Mouse (Mus musculus) neural tube, embryonic 15.5 days (tissue): ENCODE measurements around the gene Tomm6. TPM values are rescaled to one million over a fixed set of nuclear protein-coding genes. Genes with fewer than 3 reads are reported as not detected.

Source experiments
- polyA plus RNA-seq: library from polyadenylated mRNA; unstranded; fragments of >200 nt; fragmentation: Nextera tagmentation; extraction: Ambion mirVana; gene quantifications from 2 replicates; pipeline ENCODE4 v1.2.1, GENCODE M21; 2015

Tomm6 gene
- polyA plus RNA-seq, 1 experiment from 2014 or later: 304 TPM

Other genes starting within 250 kb of the Tomm6 start
- gene Taf8, start 186.1 kb downstream of the Tomm6 start, polyA plus RNA-seq: 19.5 and 21.5 TPM in 2 replicates
- 76.5 and 139 TPM in 2 replicates for gene Ccnd3, start 183.3 kb downstream of the Tomm6 start, polyA plus RNA-seq
- gene Bysl, start 76.9 kb downstream of the Tomm6 start, polyA plus RNA-seq: 34.7 and 37.1 TPM in 2 replicates
- 36.9 and 39.8 TPM in 2 replicates for gene Med20, start 76.8 kb downstream of the Tomm6 start, polyA plus RNA-seq
- gene Gm20517, start 76.8 kb downstream of the Tomm6 start, polyA plus RNA-seq: 2.5 and 2.9 TPM in 2 replicates
- gene Usp49, start 57.7 kb downstream of the Tomm6 start, polyA plus RNA-seq: 6.1 and 6.8 TPM in 2 replicates
- gene Frs3, start 644 bp upstream of the Tomm6 start, polyA plus RNA-seq: 52.5 and 60.6 TPM in 2 replicates
- gene Gm21981, start 6.1 kb upstream of the Tomm6 start, polyA plus RNA-seq: 1.5 and 1.6 TPM in 2 replicates
- gene Prickle4, start 6.3 kb upstream of the Tomm6 start, polyA plus RNA-seq: 1.1 and 2.6 TPM in 2 replicates
- 0.17 TPM in 1 of 2 replicates, not detected in the other for gene Pgc, start 38.5 kb upstream of the Tomm6 start, polyA plus RNA-seq
- gene Tfeb, start 48.6 kb upstream of the Tomm6 start, polyA plus RNA-seq: 3.7 and 5.5 TPM in 2 replicates
- 3.3 and 4.4 TPM in 2 replicates for gene Mdfi, start 146.3 kb upstream of the Tomm6 start, polyA plus RNA-seq
- gene Foxp4, start 236.3 kb upstream of the Tomm6 start, polyA plus RNA-seq: 30.3 and 31.9 TPM in 2 replicates